Mouse (Mus musculus) midbrain, embryonic 12.5 days (tissue): Measurements from ENCODE around the gene Dysf. TPM values are rescaled to one million over a fixed set of nuclear protein-coding genes. Genes with fewer than 3 reads are reported as not detected.

ENCODE experiments used
- ATAC-seq: fragments of 200-750 bp; cut with Nextera tagmentation; 2 replicates; pipeline ENCODE4 v1.8.0; 2017; ENCODE audit warnings: low read depth, moderate TSS enrichment, moderate library complexity; ENCODE audit not compliant: low FRiP score
- H3K27ac ChIP-seq: fragments of 300-500 bp; sonication (generic); replicated peaks from 2 replicates; pipeline ENCODE4 v1.5.1; 2016; ENCODE audit warnings: mild to moderate bottlenecking
- H3K27me3 ChIP-seq: fragments of 300-500 bp; sonication (generic); 2 replicates; pipeline ENCODE4 v1.6.1; 2016; ENCODE audit warnings: mild to moderate bottlenecking
- H3K36me3 ChIP-seq: fragments of 300-500 bp; sonication (generic); 2 replicates; pipeline ENCODE4 v1.6.1; 2016
- H3K4me1 ChIP-seq: fragments of 300-500 bp; sonication (generic); 2 replicates; pipeline ENCODE4 v1.6.1; 2016
- H3K4me2 ChIP-seq: fragments of 300-500 bp; sonication (generic); replicated peaks from 2 replicates; pipeline ENCODE4 v1.6.1; 2016; ENCODE audit warnings: mild to moderate bottlenecking, moderate library complexity
- H3K4me3 ChIP-seq: fragments of 300-500 bp; sonication (generic); 2 replicates; pipeline ENCODE4 v1.5.1; 2016; ENCODE audit warnings: mild to moderate bottlenecking
- H3K9ac ChIP-seq: fragments of 300-500 bp; sonication (generic); replicated peaks from 2 replicates; pipeline ENCODE4 v1.6.1; 2016; ENCODE audit warnings: mild to moderate bottlenecking, moderate library complexity
- H3K9me3 ChIP-seq: fragments of 300-500 bp; sonication (generic); 2 replicates; pipeline ENCODE4 v1.6.1; 2016; ENCODE audit warnings: mild to moderate bottlenecking
- WGBS: fragments of 180-500 bp; shearing (Covaris S2); methylation state at CpG from one replicate; pipeline ENCODE4 v1.1.7; 2016; 5-methylcytosine and 5-hydroxymethylcytosine counted together
- polyA plus RNA-seq: library from polyadenylated mRNA; unstranded; fragments of >200 nt; fragmentation: Nextera tagmentation; extraction: Ambion mirVana; gene quantifications from 2 replicates; pipeline ENCODE4 v1.2.1, GENCODE M21; 2016

Gene Dysf
- polyA plus RNA-seq, 1 experiment from 2014 or later = 3.8 TPM

GRCm38 (mm10) chr6:84128229-84128628 lies 119.8 kb downstream of the Dysf start:
- no peaks in the 10 kb centered on the region for H3K4me1 ChIP-seq
- no peak overlapping the region for H3K9ac ChIP-seq
- H3K27me3 ChIP-seq = no peaks in the 10 kb centered on the region
- no peaks in the 10 kb centered on the region for H3K9me3 ChIP-seq
- no peaks in the 10 kb centered on the region for H3K36me3 ChIP-seq
- H3K27ac ChIP-seq = no peak overlapping the region
- ATAC-seq = no peak
- no peak overlapping the region for H3K4me3 ChIP-seq
- no peak overlapping the region for H3K4me2 ChIP-seq
- 91% methylated on average over 2 of the region's 2 CpGs for WGBS

DNA sequence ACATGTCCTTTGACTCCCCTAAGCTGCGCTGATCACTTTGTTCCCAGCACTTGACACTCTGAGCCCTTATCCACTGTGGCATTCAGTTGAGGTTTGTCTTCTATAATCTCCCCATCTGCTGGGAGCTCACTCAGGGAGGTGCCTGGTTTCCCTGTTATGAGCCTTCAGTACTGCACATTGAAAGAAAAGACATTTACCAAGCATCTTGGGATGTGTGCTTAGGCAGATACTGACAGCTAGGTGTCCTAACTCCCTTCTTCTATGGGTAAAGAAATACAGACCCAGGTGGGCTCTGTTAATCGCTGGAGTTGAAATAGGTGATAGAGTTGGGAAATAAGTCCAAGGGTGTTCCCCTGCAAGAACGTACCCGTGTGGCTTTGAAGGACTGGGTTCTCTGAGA lies 122.5 kb downstream of the Dysf start:
- no peak for ATAC-seq
- H3K27me3 ChIP-seq = no peaks in the 10 kb centered on the region
- H3K9ac ChIP-seq = no peak overlapping the region
- H3K4me2 ChIP-seq = no peak overlapping the region
- WGBS = 87% methylated on average over 4 of the region's 4 CpGs
- no peak overlapping the region for H3K27ac ChIP-seq
- no peak overlapping the region for H3K4me3 ChIP-seq
- no peaks in the 10 kb centered on the region for H3K36me3 ChIP-seq
- peaks cover 9% of the 10 kb centered on the region for H3K4me1 ChIP-seq
- H3K9me3 ChIP-seq = no peaks in the 10 kb centered on the region

DNA sequence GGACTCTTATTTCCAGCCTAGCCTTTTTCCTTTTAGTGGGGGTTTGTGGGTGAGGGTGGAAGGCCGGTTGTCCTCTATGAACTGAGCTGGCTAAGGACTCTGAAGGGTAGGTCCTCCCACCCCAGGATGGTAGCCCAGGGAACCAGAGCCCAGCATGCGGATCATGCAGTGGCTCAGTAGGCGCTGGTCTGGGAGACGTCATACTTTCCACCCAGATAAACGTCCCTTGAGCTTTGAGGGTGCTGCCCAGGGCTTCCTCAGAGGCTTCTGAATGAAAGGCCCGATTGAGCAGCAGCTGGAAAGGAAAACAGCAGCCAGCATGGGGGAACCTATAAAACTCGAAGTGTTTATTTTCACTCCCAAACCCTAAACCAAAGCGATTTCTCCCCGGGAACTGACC lies 123.1 kb downstream of the Dysf start:
- Histone ChIP-seq H3K27ac (no peak overlapping the region), H3K9me3 (no peaks in the 10 kb centered on the region), H3K36me3 (no peaks in the 10 kb centered on the region), H3K4me3 (no peak overlapping the region), H3K9ac (no peak overlapping the region), H3K27me3 (no peaks in the 10 kb centered on the region), H3K4me2 (no peak overlapping the region), H3K4me1 (peaks cover 9% of the 10 kb centered on the region)
- WGBS = 81% methylated on average over 9 of the region's 9 CpGs
- ATAC-seq = no peak

DNA sequence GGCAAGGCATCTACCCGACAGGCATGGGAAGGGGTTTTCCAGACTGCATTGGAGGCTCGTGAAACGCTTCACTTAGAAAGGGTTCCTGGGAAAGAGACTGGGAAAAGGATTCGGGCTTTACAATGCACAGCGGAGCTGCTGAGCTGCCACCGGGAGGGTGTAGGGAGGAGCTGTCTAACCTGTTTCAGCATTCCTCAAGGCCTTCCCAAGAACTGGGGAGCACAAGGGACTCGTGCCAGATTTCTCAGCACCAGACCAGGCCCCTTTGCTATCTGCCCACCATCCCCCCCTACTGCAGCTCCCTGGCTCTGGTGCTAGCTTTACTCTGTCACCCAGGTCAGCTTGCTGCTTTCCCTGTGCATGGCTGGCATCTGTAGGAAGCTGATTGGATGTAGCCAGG lies 124.7 kb downstream of the Dysf start:
- no peaks in the 10 kb centered on the region for H3K9me3 ChIP-seq
- ATAC-seq = no peak
- H3K27ac ChIP-seq = no peak overlapping the region
- H3K4me1 ChIP-seq = peaks cover 9% of the 10 kb centered on the region
- no peaks in the 10 kb centered on the region for H3K36me3 ChIP-seq
- H3K4me2 ChIP-seq = no peak overlapping the region
- 70% methylated on average over 7 of the region's 7 CpGs for WGBS
- no peaks in the 10 kb centered on the region for H3K27me3 ChIP-seq
- H3K9ac ChIP-seq = no peak overlapping the region
- no peak overlapping the region for H3K4me3 ChIP-seq

GRCm38 (mm10) chr6:84133996-84134721 lies 125.8 kb downstream of the Dysf start:
- WGBS = 81% methylated on average over 5 of the region's 7 CpGs
- peaks cover 9% of the 10 kb centered on the region for H3K4me1 ChIP-seq
- no peak overlapping the region for H3K9ac ChIP-seq
- H3K36me3 ChIP-seq = no peaks in the 10 kb centered on the region
- H3K9me3 ChIP-seq = no peaks in the 10 kb centered on the region
- no peak for ATAC-seq
- peak overlapping the region; percentile 56; the same call in 1 of the 2 replicates for H3K27ac ChIP-seq
- H3K4me3 ChIP-seq = no peak overlapping the region
- no peak overlapping the region for H3K4me2 ChIP-seq
- 0 out of 2 replicates have a peak, but pooled peaks cover 2% of the 10 kb centered on the region for H3K27me3 ChIP-seq

DNA sequence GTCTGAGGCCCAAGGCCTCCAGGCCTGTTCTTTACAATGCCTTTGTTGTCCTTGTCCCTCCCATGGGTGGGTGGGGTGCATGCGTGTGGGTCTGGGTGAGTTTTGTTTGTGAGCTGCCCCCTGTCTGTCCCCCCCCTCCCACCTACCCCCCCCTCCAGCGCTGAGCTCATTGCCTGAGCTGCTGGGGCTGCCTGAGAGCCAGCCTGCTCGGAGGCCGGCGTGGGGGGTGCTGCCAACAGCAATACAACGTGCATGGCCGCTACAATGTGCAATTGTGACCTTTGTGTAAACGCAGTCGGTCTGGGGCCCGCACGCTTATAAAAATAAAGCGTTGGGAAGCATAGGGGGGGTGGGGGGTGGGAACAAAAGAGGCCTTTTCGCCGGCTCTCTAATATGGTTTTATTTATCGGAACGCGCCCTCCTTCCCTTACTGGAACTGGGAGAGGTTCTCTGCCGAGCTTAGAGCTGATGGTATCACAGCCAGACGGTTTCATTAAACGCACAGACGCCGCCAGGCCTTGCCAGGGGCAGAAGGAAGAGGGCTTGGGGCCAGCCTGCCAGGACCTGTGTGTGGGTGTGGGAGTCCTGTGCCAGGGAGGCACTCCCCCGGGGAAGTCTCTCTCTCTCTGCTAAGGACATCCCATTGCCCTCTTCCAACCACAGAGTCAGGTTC lies 126.5 kb downstream of the Dysf start:
- Histone ChIP-seq H3K9ac (no peak overlapping the region), H3K27ac (peak overlapping the region; percentile 56; the same call in 1 of the 2 replicates), H3K27me3 (0 out of 2 replicates have a peak, but pooled peaks cover 2% of the 10 kb centered on the region), H3K4me2 (no peak overlapping the region), H3K4me1 (peaks cover 9% of the 10 kb centered on the region), H3K36me3 (no peaks in the 10 kb centered on the region), H3K9me3 (no peaks in the 10 kb centered on the region), H3K4me3 (no peak overlapping the region)
- 53% methylated on average over 22 of the region's 23 CpGs for WGBS
- ATAC-seq = peak; percentile 90

DNA sequence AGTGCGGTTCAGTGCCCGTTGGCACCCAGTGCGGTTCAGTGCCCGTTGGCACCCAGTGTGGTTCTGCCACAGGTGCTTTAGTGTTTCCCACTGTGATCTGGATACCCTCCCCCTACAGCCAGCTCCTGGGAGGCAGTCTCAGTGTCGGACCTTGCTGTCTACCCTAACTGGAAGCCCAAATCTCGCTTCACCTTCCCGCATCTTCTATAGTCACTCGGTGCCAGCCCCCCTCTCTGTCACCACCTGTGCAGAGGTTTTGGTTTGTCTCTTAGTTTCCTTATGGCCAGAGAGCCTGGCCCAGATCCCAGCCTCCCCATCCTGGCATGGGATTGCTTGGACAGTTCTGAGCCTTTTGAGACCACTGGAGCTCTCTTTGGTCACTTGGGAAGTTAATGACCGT lies 127.3 kb downstream of the Dysf start:
- no peak overlapping the region for H3K4me3 ChIP-seq
- 95% methylated on average over 9 of the region's 9 CpGs for WGBS
- H3K27me3 ChIP-seq = 0 out of 2 replicates have a peak, but pooled peaks cover 2% of the 10 kb centered on the region
- H3K9ac ChIP-seq = no peak overlapping the region
- H3K4me2 ChIP-seq = no peak overlapping the region
- H3K9me3 ChIP-seq = no peaks in the 10 kb centered on the region
- H3K27ac ChIP-seq = no peak overlapping the region
- H3K36me3 ChIP-seq = no peaks in the 10 kb centered on the region
- ATAC-seq = no peak
- H3K4me1 ChIP-seq = peaks cover 9% of the 10 kb centered on the region

GRCm38 (mm10) chr6:84136345-84136744 lies 128.0 kb downstream of the Dysf start:
- no peak for ATAC-seq
- WGBS = 85% methylated on average over 11 of the region's 11 CpGs
- H3K4me3 ChIP-seq = no peak overlapping the region
- peaks cover 9% of the 10 kb centered on the region for H3K4me1 ChIP-seq
- no peaks in the 10 kb centered on the region for H3K9me3 ChIP-seq
- H3K27me3 ChIP-seq = 0 out of 2 replicates have a peak, but pooled peaks cover 2% of the 10 kb centered on the region
- H3K36me3 ChIP-seq = no peaks in the 10 kb centered on the region
- no peak overlapping the region for H3K9ac ChIP-seq
- H3K4me2 ChIP-seq = no peak overlapping the region
- H3K27ac ChIP-seq = no peak overlapping the region

DNA sequence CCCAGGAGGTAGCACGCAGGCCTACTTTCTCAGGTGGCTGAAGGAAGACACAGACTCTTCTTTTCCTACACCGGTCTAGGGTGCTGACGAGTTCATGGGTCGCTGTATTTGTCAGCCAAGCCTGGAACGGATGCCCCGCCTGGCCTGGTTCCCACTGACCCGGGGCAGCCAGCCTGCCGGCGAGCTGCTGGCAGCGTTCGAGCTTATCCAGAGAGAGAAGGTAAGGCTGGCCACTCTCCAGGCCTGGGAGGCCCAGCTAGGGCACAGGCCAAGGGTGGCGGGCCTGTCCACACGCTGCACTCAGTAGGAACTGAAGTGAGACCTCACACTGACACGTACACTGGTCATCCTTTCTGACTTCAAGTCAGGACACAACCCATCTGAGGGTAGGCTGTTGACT lies 131.5 kb downstream of the Dysf start:
- Histone ChIP-seq H3K4me1 (peaks cover 3% of the 10 kb centered on the region), H3K36me3 (no peaks in the 10 kb centered on the region), H3K9ac (no peak overlapping the region), H3K27ac (no peak overlapping the region), H3K4me2 (no peak overlapping the region), H3K4me3 (no peak overlapping the region), H3K9me3 (no peaks in the 10 kb centered on the region), H3K27me3 (0 out of 2 replicates have a peak, but pooled peaks cover 2% of the 10 kb centered on the region)
- WGBS = 94% methylated on average over 14 of the region's 14 CpGs
- ATAC-seq = no peak

DNA sequence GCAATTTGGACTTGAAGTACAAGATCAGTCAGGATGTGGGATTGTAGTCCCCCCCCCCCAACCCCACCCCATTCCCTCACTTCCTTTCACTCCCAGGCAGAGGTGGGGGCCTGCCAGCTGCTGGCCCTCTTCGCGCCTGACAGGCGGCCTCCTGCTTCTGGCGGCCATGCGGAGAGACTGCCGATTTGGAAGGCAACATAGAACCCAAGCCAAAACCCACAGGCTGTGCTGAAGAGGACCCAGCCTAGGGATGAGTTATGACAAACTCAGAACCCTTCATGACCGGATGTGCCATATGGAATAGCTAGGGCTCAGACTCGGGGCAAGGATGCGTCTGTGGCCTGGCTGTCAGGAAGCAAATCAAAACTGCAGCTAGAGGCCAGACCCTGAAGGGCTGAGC lies 134.1 kb downstream of the Dysf start:
- Histone ChIP-seq H3K27ac (no peak overlapping the region), H3K4me1 (no peaks in the 10 kb centered on the region), H3K36me3 (no peaks in the 10 kb centered on the region), H3K9me3 (no peaks in the 10 kb centered on the region), H3K4me3 (no peak overlapping the region), H3K4me2 (no peak overlapping the region), H3K9ac (no peak overlapping the region), H3K27me3 (0 out of 2 replicates have a peak, but pooled peaks cover 2% of the 10 kb centered on the region)
- no peak for ATAC-seq
- 86% methylated on average over 9 of the region's 9 CpGs for WGBS

DNA sequence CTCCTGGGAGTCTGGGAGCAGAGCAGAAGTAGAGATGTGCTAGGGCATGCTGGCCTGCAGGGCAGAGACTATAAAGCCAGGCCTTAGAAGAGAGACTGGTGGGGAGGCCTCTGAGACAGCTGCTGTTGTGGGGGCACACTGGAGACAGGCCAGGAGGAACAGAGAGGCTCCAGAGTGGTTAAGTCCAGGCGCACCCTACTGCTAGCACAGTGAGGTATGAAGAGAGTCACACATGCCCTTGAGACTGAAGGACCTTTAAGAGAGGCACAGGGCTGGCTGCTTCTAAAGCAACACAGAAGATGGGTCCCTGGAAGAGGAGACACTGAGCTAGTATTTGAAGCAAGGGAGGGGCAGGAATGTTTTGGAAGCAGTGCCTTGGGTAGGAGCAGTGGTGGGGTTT lies 134.9 kb downstream of the Dysf start:
- Histone ChIP-seq H3K27me3 (0 out of 2 replicates have a peak, but pooled peaks cover 2% of the 10 kb centered on the region), H3K4me1 (no peaks in the 10 kb centered on the region), H3K4me2 (no peak overlapping the region), H3K9me3 (no peaks in the 10 kb centered on the region), H3K9ac (no peak overlapping the region), H3K4me3 (no peak overlapping the region), H3K36me3 (no peaks in the 10 kb centered on the region), H3K27ac (no peak overlapping the region)
- no peak for ATAC-seq
- 93% methylated on average over 1 of the region's 1 CpGs for WGBS

DNA sequence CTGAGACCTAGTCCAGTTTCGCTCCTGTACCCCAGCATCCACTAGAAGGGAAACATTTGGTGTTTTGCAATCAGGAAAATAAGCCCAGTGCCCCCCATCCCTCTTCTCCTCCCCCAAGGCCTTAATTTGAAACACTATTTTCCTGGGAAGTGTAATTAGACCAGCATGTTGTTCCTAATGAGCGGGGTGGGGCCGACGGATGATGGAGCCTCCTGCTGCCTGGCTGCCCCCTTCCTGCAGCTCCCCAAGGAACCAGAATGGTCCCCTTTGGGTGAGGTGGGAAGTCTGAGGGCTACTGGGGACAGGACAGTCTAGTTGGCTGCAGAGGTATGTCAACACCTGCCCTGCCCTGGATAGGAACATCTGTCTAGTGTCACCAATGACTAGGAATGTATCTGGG lies 136.0 kb downstream of the Dysf start:
- no peaks in the 10 kb centered on the region for H3K27me3 ChIP-seq
- H3K4me2 ChIP-seq = no peak overlapping the region
- no peaks in the 10 kb centered on the region for H3K36me3 ChIP-seq
- H3K4me1 ChIP-seq = no peaks in the 10 kb centered on the region
- H3K27ac ChIP-seq = no peak overlapping the region
- no peak overlapping the region for H3K9ac ChIP-seq
- H3K9me3 ChIP-seq = no peaks in the 10 kb centered on the region
- ATAC-seq = no peak
- H3K4me3 ChIP-seq = no peak overlapping the region
- 90% methylated on average over 4 of the region's 4 CpGs for WGBS
